Mouse (Mus musculus) embryonic facial prominence, embryonic 15.5 days (tissue): ENCODE measurements around the gene Rgs16. TPM values are rescaled to one million over a fixed set of nuclear protein-coding genes. Genes with fewer than 3 reads are reported as not detected.
A peak's percentile ranks its signal among the peaks of the same experiment; 100 is the strongest.
"Not testable (repeated sequence)": the region's sequence is repeated elsewhere in the genome, so short reads cannot be mapped to it uniquely, and the experiment has no call there.

Source experiments
- ATAC-seq: fragments of 200-750 bp; cut with Nextera tagmentation; 2 replicates; pipeline ENCODE4 v1.8.0; 2017; ENCODE audit warnings: low read depth, moderate TSS enrichment; ENCODE audit not compliant: insufficient number of reproducible peaks, low FRiP score, low TSS enrichment
- H3K27ac ChIP-seq: fragments of 300-500 bp; sonication (generic); replicated peaks from 2 replicates; pipeline ENCODE4 v1.5.1; 2015; ENCODE audit warnings: mild to moderate bottlenecking, inconsistent platforms
- H3K27me3 ChIP-seq: fragments of 300-500 bp; sonication (generic); 2 replicates; pipeline ENCODE4 v1.6.1; 2015; ENCODE audit warnings: inconsistent platforms
- H3K36me3 ChIP-seq: fragments of 300-500 bp; sonication (generic); 2 replicates; pipeline ENCODE4 v1.6.1; 2015; ENCODE audit warnings: mild to moderate bottlenecking, inconsistent platforms
- H3K4me1 ChIP-seq: fragments of 300-500 bp; sonication (generic); 2 replicates; pipeline ENCODE4 v1.6.1; 2015; ENCODE audit warnings: inconsistent platforms
- H3K4me2 ChIP-seq: fragments of 300-500 bp; sonication (generic); replicated peaks from 2 replicates; pipeline ENCODE4 v1.6.1; 2015; ENCODE audit warnings: mild to moderate bottlenecking, inconsistent platforms
- H3K4me3 ChIP-seq: fragments of 300-500 bp; sonication (generic); replicated peaks from 2 replicates; pipeline ENCODE4 v1.5.1; 2015; ENCODE audit warnings: mild to moderate bottlenecking, inconsistent platforms
- H3K9ac ChIP-seq: fragments of 300-500 bp; sonication (generic); 2 replicates; pipeline ENCODE4 v1.6.1; 2015; ENCODE audit warnings: inconsistent platforms
- H3K9me3 ChIP-seq: fragments of 300-500 bp; sonication (generic); replicated peaks from 2 replicates; pipeline ENCODE4 v1.6.1; 2016; ENCODE audit warnings: inconsistent platforms
- WGBS: fragments of 180-500 bp; shearing (Covaris S2); methylation state at CpG from one replicate; pipeline ENCODE4 v1.1.7; 2015; 5-methylcytosine and 5-hydroxymethylcytosine counted together
- polyA plus RNA-seq: library from polyadenylated mRNA; unstranded; fragments of >200 nt; fragmentation: Nextera tagmentation; extraction: Ambion mirVana; gene quantifications from 2 replicates; pipeline ENCODE4 v1.2.1, GENCODE M21; 2015

The Rgs16 gene
- polyA plus RNA-seq, 1 experiment from 2014 or later: 18.5 TPM

DNA sequence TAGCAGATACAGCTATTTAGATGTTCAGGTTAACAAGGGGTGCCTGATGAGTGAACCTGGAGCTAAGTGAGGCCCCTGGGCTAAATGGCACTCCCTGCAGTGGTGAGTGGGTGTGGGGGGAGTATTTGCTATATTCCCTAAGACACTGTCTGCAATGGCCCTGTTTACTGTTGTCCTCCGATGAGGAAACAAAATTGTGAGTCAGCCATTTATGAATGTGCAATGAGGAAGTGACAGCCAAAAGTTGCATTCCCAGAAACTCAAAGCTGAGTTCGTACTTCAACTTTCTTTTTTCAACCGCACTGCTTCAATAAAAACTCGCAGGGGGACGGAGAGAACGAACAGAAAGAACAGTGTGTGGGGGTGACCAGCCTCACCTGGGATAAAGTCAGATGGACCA lies 12.4 kb downstream of the Rgs16 start:
- Histone ChIP-seq H3K36me3 (no peaks in the 10 kb centered on the region), H3K9me3 (no peaks in the 10 kb centered on the region), H3K27ac (no peak overlapping the region; the same call in 1 of the 2 replicates), H3K4me2 (peak overlapping the region; percentile 46), H3K9ac (no peak overlapping the region), H3K4me3 (peak overlapping the region; percentile 36; the same call in 1 of the 2 replicates), H3K27me3 (no peaks in the 10 kb centered on the region), H3K4me1 (peaks cover 17% of the 10 kb centered on the region)
- WGBS: 80% methylated on average over 6 of the region's 6 CpGs
- no peak for ATAC-seq

DNA sequence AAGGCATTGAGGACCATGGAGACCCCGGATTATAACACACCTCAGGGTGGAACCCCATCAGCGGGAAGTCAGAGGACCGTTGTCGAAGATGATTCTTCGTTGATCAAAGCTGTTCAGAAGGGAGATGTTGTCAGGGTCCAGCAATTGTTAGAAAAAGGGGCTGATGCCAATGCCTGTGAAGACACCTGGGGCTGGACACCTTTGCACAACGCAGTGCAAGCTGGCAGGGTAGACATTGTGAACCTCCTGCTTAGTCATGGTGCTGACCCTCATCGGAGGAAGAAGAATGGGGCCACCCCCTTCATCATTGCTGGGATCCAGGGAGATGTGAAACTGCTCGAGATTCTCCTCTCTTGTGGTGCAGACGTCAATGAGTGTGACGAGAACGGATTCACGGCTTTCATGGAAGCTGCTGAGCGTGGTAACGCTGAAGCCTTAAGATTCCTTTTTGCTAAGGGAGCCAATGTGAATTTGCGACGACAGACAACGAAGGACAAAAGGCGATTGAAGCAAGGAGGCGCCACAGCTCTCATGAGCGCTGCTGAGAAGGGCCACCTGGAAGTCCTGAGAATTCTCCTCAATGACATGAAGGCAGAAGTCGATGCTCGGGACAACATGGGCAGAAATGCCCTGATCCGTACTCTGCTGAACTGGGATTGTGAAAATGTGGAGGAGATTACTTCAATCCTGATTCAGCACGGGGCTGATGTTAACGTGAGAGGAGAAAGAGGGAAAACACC lies 13.7 kb downstream of the Rgs16 start:
- Histone ChIP-seq H3K9ac (no peak overlapping the region), H3K9me3 (no peaks in the 10 kb centered on the region), H3K27me3 (no peaks in the 10 kb centered on the region), H3K27ac (no peak overlapping the region), H3K36me3 (no peaks in the 10 kb centered on the region), H3K4me2 (no peak overlapping the region), H3K4me3 (no peak overlapping the region), H3K4me1 (peaks cover 16% of the 10 kb centered on the region)
- 79% methylated on average over 25 of the region's 25 CpGs for WGBS
- no peak for ATAC-seq

DNA sequence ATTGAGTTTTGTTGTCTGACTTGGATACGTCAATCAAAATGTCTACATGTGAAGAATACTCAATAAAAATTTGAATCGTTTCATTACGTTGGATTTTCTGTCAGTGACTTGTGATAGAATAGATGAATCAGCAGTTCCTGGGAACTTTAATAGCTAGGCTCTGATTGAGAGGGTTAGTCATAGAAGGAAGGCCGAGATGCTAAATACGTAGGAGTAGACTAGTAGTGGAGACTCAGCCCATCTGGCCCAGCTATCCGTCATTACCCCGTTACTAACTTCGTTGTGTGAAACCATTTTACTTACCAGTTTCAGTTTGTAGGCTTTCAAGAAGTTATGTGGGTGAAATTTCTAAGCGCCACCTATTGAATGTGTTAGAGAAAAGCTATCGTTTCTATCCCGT lies 24.0 kb downstream of the Rgs16 start:
- Histone ChIP-seq H3K9me3 (no peaks in the 10 kb centered on the region), H3K4me2 (no peak overlapping the region), H3K4me1 (no peaks in the 10 kb centered on the region), H3K36me3 (no peaks in the 10 kb centered on the region), H3K27ac (no peak overlapping the region), H3K27me3 (no peaks in the 10 kb centered on the region), H3K9ac (no peak overlapping the region), H3K4me3 (no peak overlapping the region)
- 84% methylated on average over 11 of the region's 11 CpGs for WGBS
- no peak for ATAC-seq

DNA sequence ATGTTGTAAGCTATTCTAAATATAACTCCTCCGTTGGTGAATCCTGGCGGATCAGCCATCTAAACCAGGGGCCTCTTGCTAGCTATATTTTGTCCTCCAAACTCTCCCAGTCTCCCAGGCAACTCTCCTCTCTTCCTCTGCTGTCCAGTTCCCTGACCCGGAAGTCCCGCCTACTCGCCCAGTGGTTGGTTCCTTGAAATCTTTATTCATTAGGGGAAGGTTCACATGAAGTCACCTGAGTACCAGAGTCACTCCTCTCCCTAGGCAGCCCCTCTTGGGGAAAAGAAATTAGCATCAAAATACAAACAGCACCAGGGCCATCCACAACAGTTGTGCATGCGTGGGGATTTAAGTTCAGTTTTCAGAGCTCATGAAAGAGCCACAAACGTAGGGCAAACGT lies 26.1 kb downstream of the Rgs16 start:
- no peak for ATAC-seq
- H3K9me3 ChIP-seq: no peaks in the 10 kb centered on the region
- H3K4me1 ChIP-seq: no peaks in the 10 kb centered on the region
- H3K27ac ChIP-seq: no peak overlapping the region
- no peak overlapping the region for H3K4me3 ChIP-seq
- 52% methylated on average over 8 of the region's 8 CpGs for WGBS
- H3K9ac ChIP-seq: no peak overlapping the region
- no peaks in the 10 kb centered on the region for H3K27me3 ChIP-seq
- no peaks in the 10 kb centered on the region for H3K36me3 ChIP-seq
- H3K4me2 ChIP-seq: no peak overlapping the region

- Histone ChIP-seq H3K4me1 (no peaks in the 10 kb centered on the region), H3K36me3 (no peaks in the 10 kb centered on the region), H3K9me3 (no peaks in the 10 kb centered on the region), H3K27ac (no peak overlapping the region), H3K4me2 (no peak overlapping the region), H3K27me3 (no peaks in the 10 kb centered on the region), H3K9ac (no peak overlapping the region), H3K4me3 (no peak overlapping the region)
- WGBS: 89% methylated on average over 1 of the region's 1 CpGs
- no peak for ATAC-seq
These were observed 27.1 kb downstream of the Rgs16 start for GRCm38 (mm10) chr1:153767281-153767680.

DNA sequence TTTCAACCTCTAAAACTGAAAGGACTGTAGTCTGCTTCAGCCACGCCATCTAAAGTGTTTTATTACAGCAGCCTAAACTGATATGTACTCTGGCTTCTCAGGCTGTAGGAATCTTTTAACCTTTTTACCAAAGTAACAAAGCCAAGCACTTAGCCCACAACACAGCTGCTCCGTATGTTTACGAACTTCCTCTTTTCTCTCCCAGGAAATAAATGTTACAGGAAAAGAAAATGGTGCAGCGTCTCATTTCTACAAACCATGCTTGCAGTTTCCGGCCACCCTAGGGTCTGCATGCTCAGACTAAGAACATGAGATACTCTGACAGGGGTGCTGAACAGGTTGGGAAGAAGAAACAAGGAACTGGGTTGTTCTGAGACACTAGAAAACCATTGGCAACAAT lies 28.3 kb downstream of the Rgs16 start:
- Histone ChIP-seq H3K9ac (no peak overlapping the region), H3K27ac (no peak overlapping the region), H3K4me2 (no peak overlapping the region), H3K9me3 (no peaks in the 10 kb centered on the region), H3K27me3 (no peaks in the 10 kb centered on the region), H3K4me1 (no peaks in the 10 kb centered on the region), H3K36me3 (no peaks in the 10 kb centered on the region), H3K4me3 (no peak overlapping the region)
- 78% methylated on average over 5 of the region's 5 CpGs for WGBS
- ATAC-seq: no peak

DNA sequence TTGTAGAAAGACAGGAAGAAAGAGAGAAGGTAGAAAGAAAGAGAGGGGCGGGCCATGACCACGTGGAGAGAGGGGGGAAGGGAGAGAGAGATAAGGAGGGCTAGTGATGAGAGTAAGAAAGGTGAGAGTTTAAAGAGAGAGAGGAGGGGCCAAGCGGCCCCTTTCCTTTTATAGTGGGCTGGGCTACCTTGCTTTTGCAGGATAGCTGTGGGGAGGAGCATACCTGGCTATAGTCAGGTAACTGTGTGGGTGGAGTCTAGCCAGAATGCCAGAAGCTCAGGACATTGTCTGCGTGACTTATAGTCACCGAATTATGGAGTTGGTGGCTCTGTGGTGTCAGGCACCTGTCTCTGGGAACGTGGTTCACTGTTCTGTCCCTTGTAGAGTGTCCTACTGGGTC lies 29.4 kb downstream of the Rgs16 start:
- WGBS: 61% methylated on average over 6 of the region's 6 CpGs
- not testable (repeated sequence) for H3K9ac ChIP-seq, H3K4me1 ChIP-seq, ATAC-seq, H3K27me3 ChIP-seq, H3K27ac ChIP-seq, H3K36me3 ChIP-seq, H3K9me3 ChIP-seq, H3K4me3 ChIP-seq, H3K4me2 ChIP-seq

- H3K27ac ChIP-seq: no peak overlapping the region
- H3K4me1 ChIP-seq: no peaks in the 10 kb centered on the region
- H3K27me3 ChIP-seq: no peaks in the 10 kb centered on the region
- no peak overlapping the region for H3K4me3 ChIP-seq
- no peak overlapping the region for H3K9ac ChIP-seq
- H3K36me3 ChIP-seq: no peaks in the 10 kb centered on the region
- no peak for ATAC-seq
- no peaks in the 10 kb centered on the region for H3K9me3 ChIP-seq
- 75% methylated on average over 10 of the region's 10 CpGs for WGBS
- no peak overlapping the region for H3K4me2 ChIP-seq
These were observed 30.0 kb downstream of the Rgs16 start for GRCm38 (mm10) chr1:153769998-153770775.

DNA sequence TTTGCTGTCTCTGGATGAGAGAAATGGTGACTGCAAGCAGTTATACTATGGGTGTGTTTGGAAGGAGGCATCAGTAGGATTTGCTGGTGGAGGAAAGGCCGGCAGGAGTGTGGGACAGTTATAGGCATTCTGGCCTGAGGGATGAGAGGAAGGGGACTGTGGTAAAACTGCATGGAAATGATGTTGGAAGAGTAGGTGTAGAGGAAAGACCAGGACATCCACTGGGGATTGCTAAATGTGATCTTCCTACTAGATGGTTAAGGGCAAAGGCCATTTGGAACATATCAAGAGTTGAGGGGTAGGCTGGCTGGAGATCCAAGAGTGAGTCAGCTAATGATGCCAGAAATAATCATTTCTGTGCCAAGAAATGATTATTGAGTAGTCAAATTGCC lies 30.6 kb downstream of the Rgs16 start:
- Histone ChIP-seq H3K4me1 (no peaks in the 10 kb centered on the region), H3K36me3 (no peaks in the 10 kb centered on the region), H3K27me3 (no peaks in the 10 kb centered on the region), H3K27ac (no peak overlapping the region), H3K9me3 (no peaks in the 10 kb centered on the region), H3K9ac (no peak overlapping the region), H3K4me3 (no peak overlapping the region), H3K4me2 (no peak overlapping the region)
- ATAC-seq: no peak
- WGBS: 83% methylated on average over 1 of the region's 1 CpGs

DNA sequence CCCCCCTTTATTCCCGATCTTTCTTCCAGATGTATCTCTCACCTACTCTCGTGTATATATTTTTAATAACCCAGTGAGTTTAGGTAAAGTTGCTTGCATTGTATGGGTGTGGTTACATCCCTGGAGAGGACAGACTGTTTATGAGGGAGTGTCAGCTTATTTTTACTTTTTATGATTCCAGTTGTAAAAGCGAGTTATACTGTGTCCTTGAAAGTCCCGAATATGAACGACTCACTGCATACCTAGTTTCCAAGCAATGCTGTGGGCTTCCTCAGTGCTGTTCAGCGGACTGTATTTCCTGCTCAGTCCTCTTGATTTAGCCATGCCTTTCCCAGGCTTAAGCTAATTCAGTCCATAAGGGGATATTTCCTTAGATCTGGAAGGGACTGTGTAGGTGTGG lies 35.0 kb downstream of the Rgs16 start:
- no peaks in the 10 kb centered on the region for H3K4me1 ChIP-seq
- H3K27ac ChIP-seq: no peak overlapping the region
- no peak overlapping the region for H3K9ac ChIP-seq
- WGBS: 50% methylated on average over 6 of the region's 6 CpGs
- no peaks in the 10 kb centered on the region for H3K9me3 ChIP-seq
- no peak for ATAC-seq
- no peaks in the 10 kb centered on the region for H3K27me3 ChIP-seq
- no peak overlapping the region for H3K4me2 ChIP-seq
- H3K36me3 ChIP-seq: no peaks in the 10 kb centered on the region
- H3K4me3 ChIP-seq: no peak overlapping the region

GRCm38 (mm10) chr1:153776257-153776656 lies 36.1 kb downstream of the Rgs16 start:
- no peaks in the 10 kb centered on the region for H3K4me1 ChIP-seq
- ATAC-seq: no peak
- no peaks in the 10 kb centered on the region for H3K27me3 ChIP-seq
- 77% methylated on average over 7 of the region's 7 CpGs for WGBS
- no peak overlapping the region for H3K27ac ChIP-seq
- no peaks in the 10 kb centered on the region for H3K9me3 ChIP-seq
- H3K4me2 ChIP-seq: no peak overlapping the region
- no peak overlapping the region for H3K9ac ChIP-seq
- no peak overlapping the region for H3K4me3 ChIP-seq
- no peaks in the 10 kb centered on the region for H3K36me3 ChIP-seq

DNA sequence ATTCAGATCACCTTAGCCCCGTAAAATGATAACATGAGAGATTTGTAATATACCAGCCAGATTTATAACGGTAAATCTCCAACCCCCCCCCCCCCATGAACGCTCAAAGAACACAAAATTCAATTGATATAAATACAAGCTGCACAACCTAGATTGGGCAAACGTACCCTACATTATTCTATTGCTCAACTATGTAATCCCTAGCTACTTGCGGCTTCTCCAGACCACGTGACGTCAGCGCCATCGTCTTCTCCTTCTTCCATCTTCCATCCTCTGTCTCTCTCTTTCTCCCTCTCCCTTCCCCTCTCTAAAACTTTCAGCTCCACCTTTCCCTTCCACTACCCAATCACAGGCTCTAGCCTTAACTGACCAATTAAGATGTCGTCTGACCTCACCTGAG lies 38.1 kb downstream of the Rgs16 start:
- Histone ChIP-seq H3K27me3 (no peaks in the 10 kb centered on the region), H3K4me3 (no peak overlapping the region), H3K36me3 (no peaks in the 10 kb centered on the region), H3K9ac (no peak overlapping the region), H3K4me1 (no peaks in the 10 kb centered on the region), H3K4me2 (no peak overlapping the region), H3K9me3 (no peaks in the 10 kb centered on the region), H3K27ac (no peak overlapping the region)
- 86% methylated on average over 10 of the region's 10 CpGs for WGBS
- no peak for ATAC-seq
